Mouse (Mus musculus): Measurements from ENCODE around the gene Dffa.
A peak's percentile ranks its signal among the peaks of the same experiment; 100 is the strongest.
"Not testable (repeated sequence)": the region's sequence is repeated elsewhere in the genome, so short reads cannot be mapped to it uniquely, and the experiment has no call there.

The Dffa gene

DNA sequence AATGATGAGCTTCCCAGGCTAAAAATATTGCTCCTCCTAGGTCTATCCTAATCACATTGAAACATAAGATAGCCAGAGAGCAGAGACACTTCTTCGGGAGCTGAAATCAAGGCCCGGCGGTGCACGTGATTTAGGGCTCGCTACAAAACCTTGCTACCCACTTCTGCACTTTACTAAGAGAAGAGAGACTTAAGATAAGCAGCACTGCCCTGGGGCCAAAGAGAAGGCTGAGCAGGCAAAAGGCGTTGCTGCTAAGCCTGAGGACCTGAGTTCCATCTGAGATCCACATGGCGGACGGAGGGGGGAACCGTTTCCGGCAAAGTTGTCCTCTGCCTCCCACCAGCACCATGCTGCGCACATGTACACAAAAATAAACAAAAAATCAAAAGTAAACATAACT, 5.4 kb upstream of the Dffa start:
- no peak for DNase-seq (ENCODE audit: low read depth, low spot score)

DNA sequence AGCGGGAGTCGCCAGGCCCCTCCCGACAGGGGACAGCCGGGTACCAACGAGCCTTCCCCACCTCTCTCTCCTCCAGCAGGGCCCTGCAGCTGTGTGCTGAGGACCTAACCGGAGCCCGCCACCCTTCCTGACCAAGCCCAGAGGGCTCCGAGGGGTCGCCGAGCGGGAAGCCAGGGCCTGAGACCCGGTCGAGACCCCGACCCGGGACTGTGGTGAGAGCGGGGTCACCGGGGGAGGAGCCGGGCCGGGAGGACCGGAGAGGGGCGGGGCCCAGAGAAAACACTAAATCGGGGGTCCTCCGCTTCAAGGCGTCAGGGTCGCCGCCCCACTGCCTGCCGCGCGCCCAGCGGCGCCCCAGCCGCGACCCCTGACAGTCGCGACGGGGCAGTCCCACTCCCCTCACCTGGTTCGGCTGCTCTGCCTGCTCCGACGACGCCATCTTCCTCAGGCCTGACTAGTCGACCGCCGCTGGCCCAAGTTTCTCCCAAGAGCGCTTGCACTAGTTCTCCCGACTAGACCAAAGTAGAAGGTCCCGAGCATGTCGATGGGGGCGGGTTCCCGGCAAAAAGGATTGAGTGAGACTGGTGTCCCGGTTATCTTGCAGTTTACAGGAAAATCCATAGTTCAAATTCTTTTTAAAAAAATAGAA, 4.5 kb upstream of the Dffa start, which contains the start of gene Pex14:
Pex14 (minus strand) TSS at position 508 of the 649 bp plus-strand sequence.
- peak; percentile 81 for DNase-seq (ENCODE audit: low read depth, low spot score)

- not testable (repeated sequence) for DNase-seq (ENCODE audit: low read depth, low spot score)
These were observed 3.5 kb upstream of the Dffa start for GRCm38 (mm10) chr4:149100449-149100848.

- DNase-seq (ENCODE audit: low read depth, low spot score) = no peak
These were observed 2.5 kb upstream of the Dffa start for GRCm38 (mm10) chr4:149101456-149101855.

GRCm38 (mm10) chr4:149119978-149120562, 16.1 kb downstream of the Dffa start:
- DNase-seq (ENCODE audit: low read depth, low spot score) = not testable (repeated sequence)

DNA sequence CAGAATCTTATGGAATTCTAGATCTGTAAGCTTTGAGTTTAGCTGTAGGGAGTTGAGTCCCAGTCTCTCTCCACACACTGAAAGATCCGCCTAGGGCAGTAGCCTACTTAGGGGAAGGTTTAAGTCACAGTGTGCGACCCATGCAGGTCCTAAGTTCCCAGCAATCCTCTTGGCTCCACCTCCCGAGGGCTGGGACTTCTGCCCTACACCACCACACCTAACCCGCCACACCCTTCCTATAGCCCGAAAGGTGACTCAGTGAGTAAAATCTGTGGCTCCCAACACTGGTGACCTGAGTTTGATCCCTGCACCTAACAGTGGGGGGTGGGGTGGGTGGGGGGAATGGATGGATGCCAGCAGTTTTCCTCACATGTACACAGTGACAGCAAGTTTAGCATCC, 19.5 kb downstream of the Dffa start:
- DNase-seq (ENCODE audit: low read depth, low spot score) = no peak

- DNase-seq (ENCODE audit: low read depth, low spot score) = no peak
These were observed 21.6 kb downstream of the Dffa start for GRCm38 (mm10) chr4:149125341-149126114.

- no peak for DNase-seq (ENCODE audit: low read depth, low spot score)
These were observed 22.2 kb downstream of the Dffa start for GRCm38 (mm10) chr4:149126115-149126509.

DNA sequence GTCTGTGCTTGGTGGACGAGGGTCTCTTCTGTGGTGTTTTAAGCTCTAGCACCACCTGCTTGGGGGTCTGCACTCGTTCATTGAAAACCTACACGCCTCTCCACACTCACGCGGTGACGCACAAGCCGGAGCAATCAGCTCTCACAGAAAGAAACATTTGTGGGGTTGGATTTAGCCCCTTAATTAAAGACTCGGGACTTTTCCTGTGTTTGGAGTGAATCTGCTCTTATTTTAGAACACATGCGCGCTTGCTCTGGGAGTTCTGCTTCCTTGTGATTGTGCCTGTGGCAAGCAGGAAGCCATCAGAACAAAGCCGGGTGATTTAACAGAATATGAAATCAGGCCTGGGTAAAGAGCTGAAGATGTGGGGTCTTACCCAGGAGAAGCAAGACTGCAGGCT, 22.7 kb downstream of the Dffa start, which contains the start of gene Cort:
Cort (minus strand) TSS at position 101 of the 400 bp plus-strand sequence.
- no peak for DNase-seq (ENCODE audit: low read depth, low spot score)

DNA sequence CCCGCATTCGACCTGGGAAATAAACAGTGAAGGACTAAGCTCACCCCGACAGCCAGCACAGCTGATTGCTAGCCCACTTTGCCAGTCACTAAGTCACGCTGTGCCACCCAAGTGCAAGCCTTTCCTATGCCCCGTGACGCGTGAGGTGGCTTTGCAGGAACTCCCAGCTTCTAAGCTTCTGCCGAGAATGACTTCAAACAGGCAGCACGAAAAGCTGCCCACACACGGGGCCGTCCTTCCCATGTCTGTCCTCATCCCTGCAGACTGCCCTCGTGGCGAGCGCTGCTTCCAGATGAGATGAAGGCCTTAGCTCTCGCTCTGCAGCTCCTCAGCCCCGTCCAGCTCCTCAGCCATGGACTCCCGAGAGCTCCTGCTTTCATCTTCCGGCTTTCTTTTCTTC, 24.5 kb downstream of the Dffa start:
- DNase-seq (ENCODE audit: low read depth, low spot score) = no peak

GRCm38 (mm10) chr4:149131021-149131752, 27.2 kb downstream of the Dffa start:
- DNase-seq (ENCODE audit: low read depth, low spot score) = no peak

- no peak for DNase-seq (ENCODE audit: low read depth, low spot score)
These were observed 28.0 kb downstream of the Dffa start for GRCm38 (mm10) chr4:149131789-149132565.

DNA sequence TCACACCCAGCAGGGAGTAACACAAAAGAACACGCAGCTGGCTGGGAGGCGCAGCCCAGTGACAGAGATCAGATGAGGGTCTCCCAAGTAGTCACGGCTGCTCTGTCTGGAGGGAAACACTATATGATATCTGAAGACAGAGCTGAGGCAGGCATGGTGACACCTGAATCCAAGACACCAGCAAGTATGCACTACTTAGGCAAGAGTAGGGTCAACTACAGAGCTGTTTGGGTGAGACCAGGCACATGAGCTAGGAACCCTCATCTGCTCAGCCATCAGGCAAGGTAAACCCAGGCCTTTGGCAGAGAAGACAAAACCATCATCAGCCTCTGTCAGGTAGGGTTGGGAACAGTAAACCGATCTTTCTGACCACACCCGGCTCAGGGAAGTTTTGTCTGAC, 29.4 kb downstream of the Dffa start:
- DNase-seq (ENCODE audit: low read depth, low spot score) = no peak

DNA sequence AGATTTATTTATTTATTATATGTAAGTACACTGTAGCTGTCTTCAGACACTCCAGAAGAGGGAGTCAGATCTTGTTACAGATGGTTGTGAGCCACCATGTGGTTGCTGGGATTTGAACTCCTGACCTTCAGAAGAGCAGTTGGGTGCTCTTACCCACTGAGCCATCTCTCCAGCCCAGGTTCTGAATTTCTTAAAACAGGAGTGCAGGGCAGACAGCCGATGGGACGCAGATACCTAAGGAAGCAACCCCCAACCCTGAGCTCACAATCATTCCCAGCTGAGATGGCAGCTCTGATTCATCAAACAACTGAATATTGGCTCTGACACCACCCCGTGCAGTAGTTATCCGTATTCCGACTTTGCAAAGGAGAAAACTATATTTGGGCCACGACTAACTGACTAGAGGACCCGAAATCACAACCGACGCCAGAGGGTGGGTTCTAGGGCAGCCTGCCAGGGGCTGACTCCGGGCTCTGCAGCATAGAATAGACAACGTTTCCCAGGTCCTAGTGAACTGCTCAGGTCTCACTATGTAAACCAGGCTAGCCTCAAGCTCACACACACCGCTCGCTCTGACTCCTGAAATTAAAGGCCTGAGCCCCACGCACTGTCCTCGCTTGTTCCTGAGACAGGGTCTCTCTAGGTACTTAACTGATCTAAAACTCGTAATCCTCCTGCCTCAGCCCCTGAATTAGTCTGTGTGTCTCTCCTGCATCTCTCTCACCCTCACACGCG, 32.3 kb downstream of the Dffa start:
- no peak for DNase-seq (ENCODE audit: low read depth, low spot score)

DNA sequence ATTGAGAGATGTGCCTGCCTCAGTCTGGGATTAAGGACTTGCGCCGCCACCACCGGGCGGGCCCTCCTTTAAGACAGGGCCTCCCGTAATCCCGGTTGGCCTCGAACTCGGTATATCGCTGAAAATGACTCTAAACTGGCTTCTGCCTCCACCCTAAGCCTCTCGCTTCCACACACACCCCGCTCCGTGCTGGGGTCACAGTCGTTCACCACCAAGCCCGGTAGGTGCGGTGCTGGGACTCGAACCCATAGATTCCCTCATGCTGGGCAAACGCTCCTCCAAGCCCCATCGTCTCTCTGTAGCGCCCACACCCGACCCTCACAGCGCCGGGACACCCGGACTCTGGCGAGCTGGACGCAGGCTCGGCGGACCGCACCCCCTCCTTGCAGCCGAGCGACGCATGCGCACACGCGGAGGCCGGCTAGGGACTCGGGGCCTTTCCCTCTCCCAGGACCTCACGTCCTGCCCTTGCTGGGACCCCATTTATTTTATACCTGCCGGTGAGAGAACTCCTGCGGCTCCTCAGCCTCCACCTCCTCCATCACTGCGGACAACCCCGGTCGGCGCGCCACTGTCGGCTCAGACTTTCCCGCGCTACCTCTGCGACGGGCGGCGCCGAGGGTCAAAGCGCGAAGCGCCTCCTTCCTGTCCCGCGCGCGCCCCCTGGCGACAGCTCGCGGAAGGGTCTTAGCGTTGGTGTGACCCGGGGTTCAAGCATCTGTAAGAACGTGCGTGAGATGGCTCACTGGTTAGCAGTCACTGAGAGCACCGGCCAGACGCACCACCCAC, 33.2 kb downstream of the Dffa start, which contains the start of gene Cenps:
Cenps (minus strand) TSS at position 648 of the 789 bp plus-strand sequence.
- DNase-seq (ENCODE audit: low read depth, low spot score) = peak; percentile 93

DNA sequence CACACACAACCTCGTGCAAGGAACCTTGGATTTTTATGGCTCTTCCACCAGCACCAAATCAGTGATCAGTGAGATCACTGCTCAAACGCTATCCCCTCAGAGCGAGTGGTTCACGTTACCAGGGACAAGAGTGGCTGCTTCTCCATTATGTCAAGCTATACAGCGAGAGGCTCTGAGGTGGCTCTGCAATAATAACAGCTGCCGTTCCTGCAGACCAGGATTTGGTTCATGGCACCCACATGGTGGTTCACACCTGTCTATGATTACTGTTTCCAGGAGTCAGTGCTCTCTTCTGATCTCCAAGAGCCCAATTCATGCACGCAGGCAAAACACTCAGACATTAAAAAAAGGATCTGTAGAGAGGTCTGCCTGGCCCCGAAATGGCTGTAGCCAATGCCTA, 34.6 kb downstream of the Dffa start:
- DNase-seq (ENCODE audit: low read depth, low spot score) = no peak

- DNase-seq (ENCODE audit: low read depth, low spot score) = no peak
These were observed 39.6 kb downstream of the Dffa start for GRCm38 (mm10) chr4:149143594-149143993.

DNA sequence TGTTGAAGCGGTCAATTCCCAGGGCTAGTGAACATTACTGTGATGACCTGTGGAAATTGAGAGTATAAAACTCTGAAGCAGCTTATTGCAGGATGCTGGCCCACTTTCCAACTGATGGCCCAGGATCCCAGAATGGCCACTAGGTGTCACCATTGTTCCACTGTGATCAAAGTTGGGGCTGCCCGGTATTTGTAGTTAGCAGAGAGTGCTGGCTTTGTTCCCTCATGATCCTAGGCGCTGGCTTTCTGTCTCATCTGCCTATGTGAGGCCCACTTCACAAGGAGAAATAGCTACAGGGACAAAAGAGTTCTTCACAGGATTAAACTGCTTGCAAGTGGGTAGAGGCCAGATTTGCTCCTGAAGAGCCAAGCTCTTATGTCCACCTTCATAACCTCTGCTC, 40.5 kb downstream of the Dffa start:
- DNase-seq (ENCODE audit: low read depth, low spot score) = peak; percentile 87

GRCm38 (mm10) chr4:149145151-149145550, 41.2 kb downstream of the Dffa start:
- no peak for DNase-seq (ENCODE audit: low read depth, low spot score)

GRCm38 (mm10) chr4:149147528-149147927, 43.6 kb downstream of the Dffa start:
- no peak for DNase-seq (ENCODE audit: low read depth, low spot score)
